Mouse (Mus musculus) forebrain, embryonic 11.5 days (tissue): Measurements from ENCODE around the gene Clic5. TPM values are rescaled to one million over a fixed set of nuclear protein-coding genes. Genes with fewer than 3 reads are reported as not detected.
"Not testable (repeated sequence)": the region's sequence is repeated elsewhere in the genome, so short reads cannot be mapped to it uniquely, and the experiment has no call there.

Experiments used
- ATAC-seq: fragments of 200-750 bp; cut with Nextera tagmentation; replicated peaks from 2 replicates; pipeline ENCODE4 v1.8.0; 2017; ENCODE audit warnings: moderate TSS enrichment; ENCODE audit not compliant: low FRiP score
- DNase-seq: peaks from one replicate; pipeline ENCODE4 v3.0.0-alpha.2; 2017; ENCODE audit warnings: low spot score
- H3K27ac ChIP-seq: fragments of 300-500 bp; sonication (generic); 2 replicates; pipeline ENCODE4 v1.5.1; 2014; ENCODE audit warnings: low read depth, low read length
- H3K27me3 ChIP-seq: fragments of 300-500 bp; sonication (generic); 2 replicates; pipeline ENCODE4 v1.6.1; 2014; ENCODE audit warnings: mild to moderate bottlenecking, low read length, mixed read lengths; ENCODE audit not compliant: control insufficient read depth, insufficient read depth
- H3K36me3 ChIP-seq: fragments of 300-500 bp; sonication (generic); 2 replicates; pipeline ENCODE4 v1.6.1; 2014; ENCODE audit warnings: mild to moderate bottlenecking, low read length, moderate library complexity, mixed read lengths; ENCODE audit not compliant: control insufficient read depth, insufficient read depth
- H3K4me1 ChIP-seq: fragments of 300-500 bp; sonication (generic); replicated peaks from 2 replicates; pipeline ENCODE4 v1.6.1; 2014; ENCODE audit warnings: low read length, mixed read lengths; ENCODE audit not compliant: control insufficient read depth, insufficient read depth
- H3K4me2 ChIP-seq: fragments of 300-500 bp; sonication (generic); 2 replicates; pipeline ENCODE4 v1.6.1; 2014; ENCODE audit warnings: low read depth, mild to moderate bottlenecking, low read length, moderate library complexity, mixed read lengths; ENCODE audit not compliant: severe bottlenecking
- H3K4me3 ChIP-seq: fragments of 300-500 bp; sonication (generic); 2 replicates; pipeline ENCODE4 v1.5.1; 2014; ENCODE audit warnings: low read depth, low read length
- H3K9ac ChIP-seq: fragments of 300-500 bp; sonication (generic); 2 replicates; pipeline ENCODE4 v1.6.1; 2014; ENCODE audit warnings: low read length
- H3K9me3 ChIP-seq: fragments of 300-500 bp; sonication (generic); 2 replicates; pipeline ENCODE4 v1.6.1; 2016; ENCODE audit warnings: low read length, mixed read lengths; ENCODE audit not compliant: control insufficient read depth
- WGBS: fragments of 180-500 bp; shearing (Covaris S2); extraction: QIAGEN DNeasy Blood & Tissue Kit; methylation state at CpG from one replicate; pipeline ENCODE4 v1.1.7; 2014; 5-methylcytosine and 5-hydroxymethylcytosine counted together
- polyA plus RNA-seq: library from polyadenylated mRNA; unstranded; fragments of >200 nt; fragmentation: Nextera tagmentation; extraction: Ambion mirVana; gene quantifications from 2 replicates; pipeline ENCODE4 v1.2.1, GENCODE M21; 2014

Gene Clic5
- polyA plus RNA-seq, 1 experiment from 2014 or later = 0.16 TPM

DNA sequence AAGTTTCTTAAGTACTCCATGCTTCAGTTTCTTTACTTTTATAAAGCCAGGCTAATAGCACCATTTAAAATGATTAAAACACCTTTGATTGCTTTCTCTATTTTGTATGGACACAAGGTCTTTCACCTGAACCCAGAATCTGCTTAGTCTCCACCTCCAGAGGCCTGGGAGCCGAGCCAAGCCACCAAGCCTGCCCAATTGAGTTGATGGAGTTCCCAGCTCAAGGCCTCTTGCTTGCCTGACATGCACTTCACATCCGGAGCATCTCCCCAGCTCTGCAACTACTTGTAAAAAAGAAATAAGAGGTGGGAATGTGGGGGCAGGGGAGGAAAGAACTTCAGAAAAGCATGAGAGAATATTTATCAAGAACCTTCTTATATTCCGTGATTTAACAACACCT is 1.5 kb upstream of the Clic5 start:
- no peak overlapping the region for H3K9ac ChIP-seq
- H3K4me1 ChIP-seq = peaks cover 3% of the 10 kb centered on the region; the same call in 1 of the 2 replicates
- no peak overlapping the region for H3K4me3 ChIP-seq
- no peaks in the 10 kb centered on the region for H3K36me3 ChIP-seq
- H3K4me2 ChIP-seq = no peak overlapping the region
- H3K27ac ChIP-seq = no peak overlapping the region
- no peaks in the 10 kb centered on the region for H3K9me3 ChIP-seq
- DNase-seq (no peak), ATAC-seq (no peak)
- peaks cover 23% of the 10 kb centered on the region for H3K27me3 ChIP-seq
- 86% methylated on average over 3 of the region's 3 CpGs for WGBS

DNA sequence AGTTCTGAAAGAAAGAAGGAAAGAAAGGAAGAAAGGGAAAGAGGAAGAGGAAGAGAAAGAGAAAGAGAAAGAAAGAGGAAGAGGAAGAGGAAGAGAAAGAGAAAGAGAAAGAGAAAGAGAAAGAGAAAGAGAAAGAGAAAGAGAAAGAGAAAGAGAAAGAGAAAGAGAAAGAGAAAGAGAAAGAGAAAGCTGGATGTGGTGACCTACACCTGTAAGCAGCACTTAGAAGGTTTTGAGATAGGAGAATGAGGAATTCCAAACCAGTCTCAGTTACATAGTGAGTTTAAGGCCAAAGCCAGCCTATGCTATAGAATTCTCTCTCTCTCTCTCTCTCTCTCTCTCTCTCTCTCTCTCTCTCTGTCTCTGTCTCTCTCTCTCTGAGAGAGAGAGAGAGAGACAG is 847 bp upstream of the Clic5 start:
- H3K9me3 ChIP-seq, H3K4me2 ChIP-seq, H3K4me3 ChIP-seq, H3K36me3 ChIP-seq, DNase-seq, H3K4me1 ChIP-seq, H3K27ac ChIP-seq, ATAC-seq, H3K9ac ChIP-seq: not testable (repeated sequence)
- H3K27me3 ChIP-seq = peaks cover 23% of the 10 kb centered on the region

- no peak overlapping the region for H3K27ac ChIP-seq
- H3K27me3 ChIP-seq = peaks cover 23% of the 10 kb centered on the region
- peak overlapping the region; percentile 31 for H3K4me3 ChIP-seq
- WGBS = under 1% methylated on average over 24 of the region's 24 CpGs
- peak overlapping the region; percentile 67 for H3K4me2 ChIP-seq
- H3K9me3 ChIP-seq = no peaks in the 10 kb centered on the region
- no peaks in the 10 kb centered on the region for H3K36me3 ChIP-seq
- H3K9ac ChIP-seq = peak overlapping the region; percentile 39
- H3K4me1 ChIP-seq = peaks cover 3% of the 10 kb centered on the region; the same call in 1 of the 2 replicates
- ATAC-seq (no peak), DNase-seq (peak; percentile 54)
These were observed 373 bp downstream of the Clic5 start for GRCm38 (mm10) chr17:44188769-44189145.

DNA sequence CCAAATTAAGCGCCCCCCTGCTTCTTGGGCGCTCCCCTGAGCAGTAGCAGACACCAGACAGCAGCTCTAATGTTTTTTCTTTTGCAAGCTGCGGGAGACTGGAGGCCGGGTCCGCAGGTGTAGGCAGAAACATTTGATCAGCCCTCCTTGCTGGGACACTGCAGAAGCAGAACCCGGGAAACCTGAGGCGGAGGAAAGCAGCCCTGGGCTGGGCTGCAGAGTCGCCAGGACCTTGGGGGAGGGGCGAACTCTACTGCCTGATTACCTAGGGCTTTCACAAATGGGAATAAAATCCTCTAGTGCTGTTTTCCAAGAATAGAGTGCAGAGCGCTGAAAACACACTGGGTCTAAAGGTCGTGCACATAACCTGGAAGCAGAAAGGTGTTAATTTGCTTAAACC is 1.3 kb downstream of the Clic5 start:
- peak overlapping the region; percentile 18; the same call in 1 of the 2 replicates for H3K4me2 ChIP-seq
- peak; percentile 57 for DNase-seq
- under 1% methylated on average over 11 of the region's 11 CpGs for WGBS
- peaks cover 23% of the 10 kb centered on the region for H3K27me3 ChIP-seq
- H3K9ac ChIP-seq = no peak overlapping the region
- H3K4me1 ChIP-seq = peaks cover 3% of the 10 kb centered on the region; the same call in 1 of the 2 replicates
- ATAC-seq = no peak
- H3K36me3 ChIP-seq = no peaks in the 10 kb centered on the region
- no peak overlapping the region for H3K4me3 ChIP-seq
- no peak overlapping the region for H3K27ac ChIP-seq
- H3K9me3 ChIP-seq = no peaks in the 10 kb centered on the region

DNA sequence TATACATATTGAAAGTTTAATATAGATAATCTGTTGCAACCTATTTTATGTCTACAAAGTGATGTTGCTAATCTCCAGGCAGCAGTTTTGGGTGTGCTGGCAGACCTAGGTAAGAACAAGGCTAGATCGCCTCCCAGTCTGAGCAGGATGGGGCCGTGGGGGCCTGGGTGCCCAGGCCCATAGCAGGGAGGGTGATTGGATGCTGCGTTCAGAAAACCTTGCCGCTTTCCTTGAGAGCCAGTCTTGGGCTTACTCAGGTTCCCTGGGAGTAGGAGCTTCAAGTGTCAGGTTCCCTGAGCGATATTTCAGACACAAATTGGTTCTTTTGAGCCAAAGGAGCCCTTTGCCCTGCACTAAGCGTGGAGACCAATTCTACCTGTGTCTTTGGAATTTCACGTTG is 1.9 kb downstream of the Clic5 start:
- Histone ChIP-seq H3K27me3 (peaks cover 23% of the 10 kb centered on the region), H3K4me2 (no peak overlapping the region), H3K4me3 (no peak overlapping the region), H3K36me3 (no peaks in the 10 kb centered on the region), H3K27ac (no peak overlapping the region), H3K4me1 (peaks cover 3% of the 10 kb centered on the region; the same call in 1 of the 2 replicates), H3K9ac (no peak overlapping the region), H3K9me3 (no peaks in the 10 kb centered on the region)
- ATAC-seq = no peak
- 36% methylated on average over 7 of the region's 7 CpGs for WGBS
- no peak for DNase-seq

- Histone ChIP-seq H3K9me3 (no peaks in the 10 kb centered on the region), H3K4me2 (no peak overlapping the region), H3K27me3 (peaks cover 21% of the 10 kb centered on the region), H3K27ac (no peak overlapping the region), H3K36me3 (no peaks in the 10 kb centered on the region), H3K9ac (no peak overlapping the region), H3K4me3 (no peak overlapping the region), H3K4me1 (peaks cover 3% of the 10 kb centered on the region; the same call in 1 of the 2 replicates)
- ATAC-seq (no peak), DNase-seq (no peak)
- WGBS = 85% methylated on average over 3 of the region's 3 CpGs
These were observed 4.6 kb downstream of the Clic5 start for GRCm38 (mm10) chr17:44192981-44193380.

- 83% methylated on average over 4 of the region's 4 CpGs for WGBS
- Histone ChIP-seq H3K4me1 (no peaks in the 10 kb centered on the region), H3K4me3 (no peak overlapping the region)
These were observed 10.8 kb downstream of the Clic5 start for GRCm38 (mm10) chr17:44199158-44199557.

DNA sequence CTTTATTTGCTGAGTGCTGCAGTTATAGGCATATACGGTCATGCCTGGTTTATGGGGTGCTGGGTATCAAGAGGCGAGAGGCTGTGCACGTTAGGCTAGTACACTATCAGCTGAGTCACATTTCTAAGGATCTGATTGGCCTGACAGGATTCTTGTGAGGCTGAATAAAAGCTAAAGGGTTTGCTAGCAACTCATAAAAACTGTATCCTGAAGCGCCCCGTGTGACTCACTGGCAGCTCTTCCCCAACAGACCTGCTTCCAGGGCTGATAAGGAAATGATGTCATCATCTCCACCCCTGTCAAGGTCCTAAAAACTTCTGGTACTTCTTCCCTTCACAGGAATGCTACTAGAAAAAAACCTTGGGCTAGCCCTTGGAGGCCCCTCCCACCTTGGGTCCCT is 14.6 kb downstream of the Clic5 start:
- H3K4me2 ChIP-seq = no peak overlapping the region
- H3K9ac ChIP-seq = no peak overlapping the region
- H3K9me3 ChIP-seq = no peaks in the 10 kb centered on the region
- H3K36me3 ChIP-seq = no peaks in the 10 kb centered on the region
- ATAC-seq (no peak), DNase-seq (no peak)
- H3K4me1 ChIP-seq = no peaks in the 10 kb centered on the region
- H3K27ac ChIP-seq = no peak overlapping the region
- no peaks in the 10 kb centered on the region for H3K27me3 ChIP-seq
- H3K4me3 ChIP-seq = no peak overlapping the region
- WGBS = 88% methylated on average over 5 of the region's 5 CpGs

More at GRCm38 (mm10) chr17:44199158-44199557, 10.8 kb downstream of the Clic5 start:
- DNase-seq (no peak), ATAC-seq (no peak)
- no peak overlapping the region for H3K4me2 ChIP-seq
- H3K9ac ChIP-seq = no peak overlapping the region
- H3K27ac ChIP-seq = no peak overlapping the region
- H3K27me3 ChIP-seq = no peaks in the 10 kb centered on the region
- H3K36me3 ChIP-seq = no peaks in the 10 kb centered on the region
- H3K9me3 ChIP-seq = no peaks in the 10 kb centered on the region

- Histone ChIP-seq H3K4me2 (no peak overlapping the region), H3K27ac (no peak overlapping the region), H3K4me1 (no peaks in the 10 kb centered on the region), H3K36me3 (no peaks in the 10 kb centered on the region), H3K9me3 (no peaks in the 10 kb centered on the region), H3K4me3 (no peak overlapping the region), H3K9ac (no peak overlapping the region), H3K27me3 (no peaks in the 10 kb centered on the region)
- no peak for ATAC-seq
- 88% methylated on average over 1 of the region's 1 CpGs for WGBS
- no peak for DNase-seq
These were observed 16.4 kb downstream of the Clic5 start for GRCm38 (mm10) chr17:44204787-44205186.
